Mouse (Mus musculus): ENCODE data around the gene Lins1. TPM values are rescaled to one million over a fixed set of nuclear protein-coding genes. Genes with fewer than 3 reads are reported as not detected.

Lins1 gene
- polyA plus RNA-seq, 1 experiment from 2014 or later = 24.4 TPM

- Histone ChIP-seq H3K27me3 (replicated peaks; ENCODE audit: control insufficient read depth, insufficient read depth, low read length) (no peaks in the 10 kb centered on the region), H3K4me2 (ENCODE audit: low read length) (no peak overlapping the region), H3K27ac (ENCODE audit: low read depth, low read length) (no peak overlapping the region), H3K9ac (ENCODE audit: low read length) (no peak overlapping the region), H3K9me3 (replicated peaks; ENCODE audit: control insufficient read depth, low read length) (no peaks in the 10 kb centered on the region), H3K36me3 (ENCODE audit: control insufficient read depth, insufficient read depth, low read length) (no peaks in the 10 kb centered on the region), H3K4me3 (ENCODE audit: low read depth, low read length) (no peak overlapping the region), H3K4me1 (ENCODE audit: control insufficient read depth, insufficient read depth, low read length) (no peaks in the 10 kb centered on the region)
- no peak for ATAC-seq
- no peak for DNase-seq (ENCODE audit: low spot score)
- WGBS = 95% methylated on average over 6 of the region's 6 CpGs
Observed at GRCm38 (mm10) chr7:66734993-66735392, 45.3 kb downstream of the Lins1 start.

DNA sequence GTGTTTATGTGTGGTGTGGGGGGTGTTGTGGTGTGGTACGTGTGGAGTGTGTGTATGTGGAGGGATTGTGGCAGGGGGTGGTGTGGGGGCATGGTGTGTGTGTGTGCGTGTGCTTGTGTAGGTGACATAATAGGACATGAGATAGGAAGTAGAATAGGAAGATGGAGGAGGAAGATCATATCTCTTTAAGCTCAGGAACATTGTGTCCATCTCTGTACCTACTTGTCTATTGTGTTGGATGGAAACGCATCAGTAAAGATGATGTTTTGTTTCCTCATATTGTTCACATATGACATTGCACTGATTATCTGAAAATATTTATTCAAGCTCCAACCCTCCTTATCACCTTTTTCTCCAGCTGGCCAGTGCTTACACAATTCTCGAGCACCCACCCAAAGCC is 47.7 kb downstream of the Lins1 start:
- Histone ChIP-seq H3K4me2 (ENCODE audit: low read length) (no peak overlapping the region), H3K4me1 (ENCODE audit: control insufficient read depth, insufficient read depth, low read length) (no peaks in the 10 kb centered on the region), H3K27ac (ENCODE audit: low read depth, low read length) (no peak overlapping the region), H3K36me3 (ENCODE audit: control insufficient read depth, insufficient read depth, low read length) (no peaks in the 10 kb centered on the region), H3K9me3 (replicated peaks; ENCODE audit: control insufficient read depth, low read length) (no peaks in the 10 kb centered on the region), H3K9ac (ENCODE audit: low read length) (no peak overlapping the region), H3K4me3 (ENCODE audit: low read depth, low read length) (no peak overlapping the region), H3K27me3 (replicated peaks; ENCODE audit: control insufficient read depth, insufficient read depth, low read length) (no peaks in the 10 kb centered on the region)
- DNase-seq (ENCODE audit: low spot score) (no peak), ATAC-seq (no peak)
- WGBS = 92% methylated on average over 4 of the region's 4 CpGs

DNA sequence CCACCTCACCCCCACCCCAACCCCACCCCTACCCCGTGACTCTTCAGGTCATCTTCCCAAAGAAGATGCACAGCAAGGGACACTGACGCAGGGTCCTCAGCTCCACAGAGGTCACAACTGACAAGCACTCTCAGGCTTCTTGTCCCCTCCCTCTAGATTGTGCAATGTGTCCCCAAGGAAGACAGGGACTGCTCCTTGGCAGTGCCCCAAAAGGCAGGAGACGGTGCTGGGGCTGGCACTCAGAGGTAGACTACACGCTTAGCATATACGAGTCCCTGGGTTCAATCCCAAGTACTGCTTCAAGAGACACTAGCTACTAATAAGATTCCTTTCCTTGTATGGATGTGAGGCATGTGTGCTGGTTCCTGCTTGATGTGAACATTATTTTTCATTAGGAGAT is 51.3 kb downstream of the Lins1 start:
- H3K36me3 ChIP-seq (ENCODE audit: control insufficient read depth, insufficient read depth, low read length) = no peaks in the 10 kb centered on the region
- WGBS = 78% methylated on average over 5 of the region's 5 CpGs
- H3K4me1 ChIP-seq (ENCODE audit: control insufficient read depth, insufficient read depth, low read length) = no peaks in the 10 kb centered on the region
- H3K27ac ChIP-seq (ENCODE audit: low read depth, low read length) = no peak overlapping the region
- no peak overlapping the region for H3K4me2 ChIP-seq (ENCODE audit: low read length)
- DNase-seq (ENCODE audit: low spot score) = no peak
- H3K9ac ChIP-seq (ENCODE audit: low read length) = no peak overlapping the region
- no peaks in the 10 kb centered on the region for H3K9me3 ChIP-seq (replicated peaks; ENCODE audit: control insufficient read depth, low read length)
- no peak overlapping the region for H3K4me3 ChIP-seq (ENCODE audit: low read depth, low read length)
- no peaks in the 10 kb centered on the region for H3K27me3 ChIP-seq (replicated peaks; ENCODE audit: control insufficient read depth, insufficient read depth, low read length)
- ATAC-seq = no peak

DNA sequence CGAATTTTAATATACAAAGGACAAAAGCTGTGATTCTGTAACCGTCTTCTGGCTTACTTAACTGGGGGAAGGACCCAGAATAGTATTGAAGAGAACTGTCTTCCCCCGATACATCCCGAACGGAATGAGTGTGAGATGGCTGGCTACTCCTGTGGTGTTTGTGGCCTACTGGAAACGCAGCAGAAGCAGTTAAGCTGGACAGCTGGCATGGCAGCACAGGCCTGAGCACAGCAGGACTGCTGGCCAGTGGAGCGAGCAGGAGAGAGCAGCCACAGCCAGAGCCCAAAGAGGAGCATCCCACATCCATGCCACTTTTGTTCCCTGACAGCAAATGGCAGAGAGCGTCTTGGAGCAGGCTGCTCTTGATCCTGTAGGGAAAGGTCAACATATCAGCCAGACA is 51.7 kb downstream of the Lins1 start:
- no peaks in the 10 kb centered on the region for H3K9me3 ChIP-seq (replicated peaks; ENCODE audit: control insufficient read depth, low read length)
- no peaks in the 10 kb centered on the region for H3K36me3 ChIP-seq (ENCODE audit: control insufficient read depth, insufficient read depth, low read length)
- H3K27ac ChIP-seq (ENCODE audit: low read depth, low read length) = no peak overlapping the region
- ATAC-seq (no peak), DNase-seq (ENCODE audit: low spot score) (no peak)
- WGBS = 67% methylated on average over 8 of the region's 8 CpGs
- no peak overlapping the region for H3K4me2 ChIP-seq (ENCODE audit: low read length)
- H3K27me3 ChIP-seq (replicated peaks; ENCODE audit: control insufficient read depth, insufficient read depth, low read length) = no peaks in the 10 kb centered on the region
- H3K4me3 ChIP-seq (ENCODE audit: low read depth, low read length) = no peak overlapping the region
- H3K9ac ChIP-seq (ENCODE audit: low read length) = no peak overlapping the region
- no peaks in the 10 kb centered on the region for H3K4me1 ChIP-seq (ENCODE audit: control insufficient read depth, insufficient read depth, low read length)

DNA sequence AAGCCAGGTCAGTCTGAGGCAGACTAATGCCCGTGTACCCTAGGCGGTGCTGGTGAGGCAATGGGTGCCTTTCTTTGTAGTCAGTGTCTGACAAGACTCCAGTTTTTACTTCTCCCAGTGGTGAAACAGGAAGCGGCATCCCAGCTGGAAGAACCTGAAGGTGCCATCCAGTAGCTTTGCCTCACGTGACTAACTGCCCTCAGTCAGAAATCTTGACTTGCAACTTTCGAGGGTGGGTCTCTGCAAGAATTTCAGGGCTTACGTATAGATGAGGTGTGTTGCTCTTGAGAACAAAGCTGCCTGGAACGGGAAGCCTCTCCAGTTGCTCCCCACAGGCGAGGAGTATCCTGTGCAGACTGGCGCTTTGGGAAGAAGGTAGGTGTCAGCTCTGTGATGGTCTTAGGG is 53.7 kb downstream of the Lins1 start, which contains the start of gene Cers3:
TSS of gene Cers3 (plus strand) at position 128 of the 405 bp plus-strand sequence.
- Histone ChIP-seq H3K36me3 (ENCODE audit: control insufficient read depth, insufficient read depth, low read length) (no peaks in the 10 kb centered on the region), H3K27me3 (replicated peaks; ENCODE audit: control insufficient read depth, insufficient read depth, low read length) (no peaks in the 10 kb centered on the region), H3K9me3 (replicated peaks; ENCODE audit: control insufficient read depth, low read length) (no peaks in the 10 kb centered on the region), H3K4me1 (ENCODE audit: control insufficient read depth, insufficient read depth, low read length) (no peaks in the 10 kb centered on the region), H3K4me2 (ENCODE audit: low read length) (no peak within 1 kb of the TSS), H3K4me3 (ENCODE audit: low read depth, low read length) (no peak within 1 kb of the TSS), H3K27ac (ENCODE audit: low read depth, low read length) (no peak within 1 kb of the TSS), H3K9ac (ENCODE audit: low read length) (no peak within 1 kb of the TSS)
- ATAC-seq (no peak), DNase-seq (ENCODE audit: low spot score) (no peak)
- 76% methylated on average over 9 of the region's 9 CpGs for WGBS

DNA sequence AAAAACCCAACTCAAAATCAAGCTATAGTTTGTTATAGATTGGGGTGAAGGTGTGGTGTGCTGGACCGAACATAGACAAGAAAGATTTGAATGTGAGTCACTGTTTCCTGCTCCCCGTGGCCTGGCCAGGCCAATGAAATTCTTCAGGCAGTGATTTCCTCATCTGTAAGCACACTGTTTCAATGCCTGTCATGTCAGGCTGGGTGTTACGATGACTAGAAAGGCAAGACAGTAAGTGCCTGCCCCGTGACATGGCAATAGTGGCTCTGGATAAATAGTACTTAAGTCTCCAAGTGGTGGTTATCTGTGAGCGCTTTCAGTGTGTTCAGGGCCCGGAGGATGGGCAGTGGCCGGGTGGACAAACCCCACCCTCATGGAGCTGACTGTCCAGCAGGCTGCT is 57.3 kb downstream of the Lins1 start:
- Histone ChIP-seq H3K36me3 (ENCODE audit: control insufficient read depth, insufficient read depth, low read length) (no peaks in the 10 kb centered on the region), H3K4me1 (ENCODE audit: control insufficient read depth, insufficient read depth, low read length) (no peaks in the 10 kb centered on the region), H3K27me3 (replicated peaks; ENCODE audit: control insufficient read depth, insufficient read depth, low read length) (no peaks in the 10 kb centered on the region), H3K9ac (ENCODE audit: low read length) (no peak overlapping the region), H3K4me3 (ENCODE audit: low read depth, low read length) (no peak overlapping the region), H3K4me2 (ENCODE audit: low read length) (no peak overlapping the region), H3K9me3 (replicated peaks; ENCODE audit: control insufficient read depth, low read length) (no peaks in the 10 kb centered on the region), H3K27ac (ENCODE audit: low read depth, low read length) (no peak overlapping the region)
- DNase-seq (ENCODE audit: low spot score) (no peak), ATAC-seq (no peak)
- WGBS = 86% methylated on average over 7 of the region's 7 CpGs

GRCm38 (mm10) chr7:66749998-66750397 is 60.3 kb downstream of the Lins1 start:
- Histone ChIP-seq H3K4me2 (ENCODE audit: low read length) (no peak overlapping the region), H3K4me1 (ENCODE audit: control insufficient read depth, insufficient read depth, low read length) (no peaks in the 10 kb centered on the region), H3K9me3 (replicated peaks; ENCODE audit: control insufficient read depth, low read length) (no peaks in the 10 kb centered on the region), H3K4me3 (ENCODE audit: low read depth, low read length) (no peak overlapping the region), H3K9ac (ENCODE audit: low read length) (no peak overlapping the region), H3K36me3 (ENCODE audit: control insufficient read depth, insufficient read depth, low read length) (no peaks in the 10 kb centered on the region), H3K27ac (ENCODE audit: low read depth, low read length) (no peak overlapping the region), H3K27me3 (replicated peaks; ENCODE audit: control insufficient read depth, insufficient read depth, low read length) (no peaks in the 10 kb centered on the region)
- ATAC-seq (no peak), DNase-seq (ENCODE audit: low spot score) (no peak)
- WGBS = 72% methylated on average over 1 of the region's 1 CpGs

DNA sequence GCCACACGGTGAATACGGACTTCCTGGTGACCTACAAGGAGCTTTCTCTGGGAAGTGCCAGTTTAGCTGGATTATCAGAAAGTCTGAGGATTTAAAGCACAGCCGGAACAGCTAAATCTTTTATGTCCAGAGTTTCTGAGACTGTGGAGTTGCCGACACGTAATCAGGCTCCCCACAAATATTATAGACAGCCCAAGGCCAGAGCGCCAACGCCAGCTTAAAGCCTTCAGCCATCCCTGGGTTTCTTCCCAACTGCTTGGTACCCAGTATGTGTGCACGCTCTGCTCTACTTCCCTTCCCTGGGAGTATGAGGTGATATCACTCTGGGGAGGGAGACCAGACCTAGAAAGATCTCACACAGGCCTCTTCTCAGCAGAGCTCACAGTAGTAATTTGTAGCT is 64.1 kb downstream of the Lins1 start:
- H3K4me1 ChIP-seq (ENCODE audit: control insufficient read depth, insufficient read depth, low read length) = no peaks in the 10 kb centered on the region
- H3K9ac ChIP-seq (ENCODE audit: low read length) = no peak overlapping the region
- no peak for DNase-seq (ENCODE audit: low spot score)
- no peak overlapping the region for H3K4me2 ChIP-seq (ENCODE audit: low read length)
- ATAC-seq = no peak
- 91% methylated on average over 8 of the region's 8 CpGs for WGBS
- H3K4me3 ChIP-seq (ENCODE audit: low read depth, low read length) = no peak overlapping the region
- H3K27me3 ChIP-seq (replicated peaks; ENCODE audit: control insufficient read depth, insufficient read depth, low read length) = no peaks in the 10 kb centered on the region
- H3K9me3 ChIP-seq (replicated peaks; ENCODE audit: control insufficient read depth, low read length) = no peaks in the 10 kb centered on the region
- no peaks in the 10 kb centered on the region for H3K36me3 ChIP-seq (ENCODE audit: control insufficient read depth, insufficient read depth, low read length)
- no peak overlapping the region for H3K27ac ChIP-seq (ENCODE audit: low read depth, low read length)

- 79% methylated on average over 7 of the region's 7 CpGs for WGBS
- H3K36me3 ChIP-seq (ENCODE audit: control insufficient read depth, insufficient read depth, low read length) = no peaks in the 10 kb centered on the region
Observed at GRCm38 (mm10) chr7:66755611-66756010, 65.9 kb downstream of the Lins1 start.

More at GRCm38 (mm10) chr7:66755611-66756010, 65.9 kb downstream of the Lins1 start:
- no peak for ATAC-seq
- H3K9ac ChIP-seq (ENCODE audit: low read length) = no peak overlapping the region
- no peak overlapping the region for H3K4me3 ChIP-seq (ENCODE audit: low read depth, low read length)
- no peaks in the 10 kb centered on the region for H3K27me3 ChIP-seq (replicated peaks; ENCODE audit: control insufficient read depth, insufficient read depth, low read length)
- H3K9me3 ChIP-seq (replicated peaks; ENCODE audit: control insufficient read depth, low read length) = no peaks in the 10 kb centered on the region
- DNase-seq (ENCODE audit: low spot score) = no peak
- no peak overlapping the region for H3K4me2 ChIP-seq (ENCODE audit: low read length)
- H3K27ac ChIP-seq (ENCODE audit: low read depth, low read length) = no peak overlapping the region
- H3K4me1 ChIP-seq (ENCODE audit: control insufficient read depth, insufficient read depth, low read length) = no peaks in the 10 kb centered on the region

Data from forebrain, embryonic 14.5 days (tissue).